Mouse (Mus musculus): ENCODE results near the gene Shroom3. TPM values are rescaled to one million over a fixed set of nuclear protein-coding genes. Genes with fewer than 3 reads are reported as not detected.

Gene Shroom3
- total RNA-seq, 4 experiments from 2014 or later: 0.29 to 1.0 (median 0.81) TPM

DNA sequence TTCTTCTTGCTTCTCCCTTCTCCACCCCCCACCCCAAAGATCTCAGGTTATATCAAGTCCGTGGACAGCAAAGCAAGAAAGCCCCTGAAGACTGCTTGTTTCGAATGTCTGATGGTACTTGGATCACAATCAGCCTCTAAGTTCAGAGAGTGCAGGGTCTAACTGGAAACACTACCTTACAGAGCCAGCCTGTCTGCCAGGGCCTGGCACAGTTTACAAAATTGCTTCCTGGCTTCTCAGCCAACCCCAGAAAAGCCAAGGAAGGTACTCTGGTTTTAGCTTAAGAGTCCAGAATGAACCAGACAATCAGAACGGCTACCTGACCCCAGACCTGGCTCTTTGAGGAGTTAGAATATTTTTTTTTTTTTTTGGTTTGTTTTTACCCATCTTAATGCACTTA, 159.6 kb downstream of the Shroom3 start:
- no peak for DNase-seq (ENCODE audit: low spot score in 2 of 2)

DNA sequence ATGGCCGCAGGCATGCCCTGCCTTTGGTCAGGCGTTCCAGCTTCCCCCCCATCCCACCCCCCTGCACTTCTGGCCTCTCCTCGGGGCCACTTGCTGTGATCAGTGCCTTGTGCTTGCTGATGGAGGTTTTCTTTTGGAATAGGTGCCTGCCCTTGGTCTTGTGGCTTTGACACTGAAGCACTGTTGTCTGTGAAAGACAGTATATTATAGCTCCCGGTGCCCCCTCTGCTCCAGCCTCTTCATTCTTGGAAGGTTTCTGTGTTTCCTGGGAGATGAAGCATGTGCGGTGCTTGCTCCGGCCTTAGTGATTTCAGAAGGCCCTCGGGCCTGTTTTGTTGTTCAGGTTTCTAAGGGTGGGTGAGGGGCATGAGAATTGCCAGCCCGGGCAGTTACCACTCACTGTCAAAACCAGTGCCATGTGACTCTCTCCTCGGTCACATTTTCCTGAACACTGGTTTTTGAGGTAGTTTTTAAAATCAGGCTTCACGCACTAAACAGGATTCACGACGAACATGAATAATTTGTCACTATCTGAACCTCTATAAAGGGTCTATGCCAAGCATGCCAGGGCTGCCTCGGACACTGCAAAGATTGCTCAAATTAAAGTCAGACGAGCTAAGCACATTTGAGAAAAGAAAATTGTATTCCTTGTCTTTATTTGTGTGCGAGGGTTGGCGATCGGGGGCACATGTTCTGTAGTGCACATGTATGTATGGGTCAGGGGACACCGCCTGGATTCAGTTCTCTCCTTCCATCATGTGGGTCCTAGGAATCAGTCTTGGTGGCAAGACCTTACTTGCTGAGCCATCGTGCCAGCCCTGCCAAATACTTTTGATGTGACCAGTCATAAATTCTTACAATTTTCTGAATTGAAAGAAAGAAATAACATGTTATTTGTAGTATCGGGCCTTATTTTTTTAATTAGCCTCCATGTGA, 160.9 kb downstream of the Shroom3 start:
- DNase-seq (ENCODE audit: low spot score in 2 of 2): no peak

DNA sequence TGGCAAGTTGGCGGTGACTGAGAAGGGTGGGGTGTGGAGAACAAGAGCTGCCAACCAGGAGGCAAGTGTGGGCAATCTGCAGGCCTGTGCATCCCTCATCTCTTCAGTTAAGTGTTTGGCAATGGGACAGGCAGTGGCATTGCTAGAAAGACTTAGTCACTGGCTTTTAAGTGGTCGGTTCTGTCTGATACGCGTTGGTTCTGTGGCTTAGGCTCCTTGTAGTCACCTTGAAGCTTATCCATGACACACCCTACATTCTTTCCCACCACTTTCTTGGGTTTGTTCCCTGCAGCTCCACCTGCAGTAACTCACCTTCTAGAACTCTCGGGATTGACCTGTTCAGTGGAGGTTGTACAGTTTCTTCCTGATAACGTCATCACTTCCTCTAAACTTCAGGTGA, 166.5 kb downstream of the Shroom3 start:
- DNase-seq (ENCODE audit: low spot score in 2 of 2): no peak

DNA sequence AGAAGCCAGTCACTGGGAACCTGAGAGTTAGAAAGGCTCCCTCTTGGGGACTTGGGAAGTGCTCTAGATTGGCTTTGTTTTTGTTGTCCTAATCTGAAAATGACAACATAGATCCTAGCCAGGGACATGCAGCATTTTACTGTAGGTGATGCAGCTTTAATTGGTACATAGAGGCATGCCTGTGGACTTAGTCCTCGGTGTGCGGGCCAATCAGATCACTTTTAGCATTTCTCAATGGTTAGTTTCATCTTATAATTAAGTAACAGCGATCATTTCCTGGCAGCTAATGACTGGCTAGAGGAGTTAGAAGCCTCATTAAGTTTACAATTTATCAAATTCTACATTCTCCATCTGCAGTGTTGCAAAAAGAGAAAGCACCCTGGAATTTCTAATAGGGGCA, 167.7 kb downstream of the Shroom3 start:
- no peak for DNase-seq (ENCODE audit: low spot score in 2 of 2)

DNA sequence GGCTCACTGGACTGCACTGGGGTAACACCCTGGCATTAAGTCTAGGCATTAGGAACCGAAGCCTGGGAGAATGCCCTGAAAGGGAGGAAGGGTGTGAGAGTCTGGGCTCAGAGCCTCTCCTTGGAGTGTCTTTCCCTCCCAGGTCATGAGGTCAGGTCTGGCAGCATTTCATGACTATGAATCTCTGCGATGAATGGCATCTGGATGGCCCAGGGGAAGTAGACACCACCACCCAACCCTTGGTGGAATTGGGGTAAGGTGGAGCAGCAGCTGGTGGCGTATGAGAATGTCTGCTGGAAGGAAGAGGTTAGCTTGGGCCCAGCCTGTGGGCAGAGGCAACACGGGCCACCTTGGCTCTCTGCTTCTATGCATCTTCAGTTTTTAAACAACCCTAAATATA, 171.7 kb downstream of the Shroom3 start:
- peak; percentile 35 to 54 for DNase-seq (ENCODE audit: low spot score in 2 of 2)

DNA sequence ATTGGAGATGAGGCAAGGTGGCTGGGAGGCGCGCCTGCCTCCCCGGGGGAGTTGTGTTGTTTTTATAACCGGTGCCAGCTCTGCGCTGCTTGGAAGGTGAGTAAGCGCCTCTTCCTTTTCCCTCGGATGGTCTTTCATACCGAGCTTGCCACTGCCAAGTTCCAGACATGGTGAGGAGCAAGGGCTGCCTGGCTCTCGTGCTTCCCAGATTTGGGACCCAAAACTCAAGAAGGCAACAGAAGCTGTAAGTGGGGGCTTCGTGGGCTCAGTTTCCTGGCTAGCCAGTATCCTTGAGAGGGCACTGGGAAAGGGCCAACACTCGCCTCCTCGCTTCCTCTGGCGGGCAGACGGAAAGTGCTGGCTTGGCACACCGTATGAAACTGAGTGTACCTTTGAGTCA, 173.1 kb downstream of the Shroom3 start:
- peak; percentile 35 to 41 for DNase-seq (ENCODE audit: low spot score in 2 of 2)

DNA sequence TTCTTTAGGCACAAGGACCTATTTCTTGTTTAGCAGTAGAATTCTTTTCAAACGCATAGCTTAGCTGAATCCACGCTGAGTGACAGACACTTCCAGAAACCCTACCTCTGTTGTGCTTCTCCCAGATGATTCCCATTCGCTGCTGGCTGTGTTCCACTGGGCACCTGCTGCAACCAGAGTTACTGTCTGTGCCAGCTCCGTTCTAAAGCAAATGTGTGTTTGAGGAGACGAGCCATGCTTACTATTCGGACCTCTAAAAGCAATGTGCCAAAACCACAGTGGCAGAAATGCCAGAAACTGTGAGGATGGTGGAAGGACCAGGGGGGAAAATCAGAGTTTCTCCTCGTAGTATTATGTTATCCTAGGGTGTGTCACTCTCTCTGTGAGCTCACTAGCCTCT, 173.9 kb downstream of the Shroom3 start:
- no peak for DNase-seq (ENCODE audit: low spot score in 2 of 2)

DNA sequence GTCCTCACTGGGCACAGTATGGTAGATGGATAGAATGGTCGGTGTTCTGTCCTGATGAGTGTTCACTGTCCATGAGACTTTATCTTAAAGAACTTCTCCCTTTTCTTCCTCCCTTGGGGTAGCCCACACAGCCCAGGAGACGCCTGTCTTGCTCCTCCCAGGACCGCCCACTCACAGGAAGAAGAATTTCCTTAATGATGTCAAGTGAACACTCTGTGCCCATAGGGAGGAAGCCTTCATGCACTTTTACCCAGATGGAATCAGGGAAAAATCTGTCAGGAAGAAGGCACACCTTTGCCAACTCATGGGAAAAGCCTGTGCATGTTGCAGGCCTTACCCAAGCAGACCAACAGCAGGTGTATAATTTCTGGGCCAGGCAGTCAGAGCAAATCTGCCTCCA, 174.9 kb downstream of the Shroom3 start:
- DNase-seq (ENCODE audit: low spot score in 2 of 2): no peak

DNA sequence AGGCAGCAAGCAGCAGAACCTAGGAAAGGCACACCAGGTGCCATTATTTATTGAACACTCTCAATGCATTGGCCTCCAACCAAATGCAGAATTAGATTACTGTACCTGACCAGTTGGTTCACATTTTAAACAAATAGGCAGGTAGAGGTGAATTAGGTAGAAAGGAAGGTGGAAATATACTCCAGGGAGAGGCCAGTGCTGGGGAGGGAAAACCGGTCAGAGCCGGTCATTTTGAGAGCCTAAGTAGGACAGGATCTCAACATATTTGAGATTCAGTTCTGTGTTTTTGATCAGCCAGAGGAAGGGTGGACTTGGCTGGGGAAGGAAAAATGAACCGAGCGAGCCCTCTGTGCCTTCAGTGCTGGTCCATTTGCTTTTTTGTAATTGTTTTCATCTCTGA, 175.3 kb downstream of the Shroom3 start:
- no peak for DNase-seq (ENCODE audit: low spot score in 2 of 2)

DNA sequence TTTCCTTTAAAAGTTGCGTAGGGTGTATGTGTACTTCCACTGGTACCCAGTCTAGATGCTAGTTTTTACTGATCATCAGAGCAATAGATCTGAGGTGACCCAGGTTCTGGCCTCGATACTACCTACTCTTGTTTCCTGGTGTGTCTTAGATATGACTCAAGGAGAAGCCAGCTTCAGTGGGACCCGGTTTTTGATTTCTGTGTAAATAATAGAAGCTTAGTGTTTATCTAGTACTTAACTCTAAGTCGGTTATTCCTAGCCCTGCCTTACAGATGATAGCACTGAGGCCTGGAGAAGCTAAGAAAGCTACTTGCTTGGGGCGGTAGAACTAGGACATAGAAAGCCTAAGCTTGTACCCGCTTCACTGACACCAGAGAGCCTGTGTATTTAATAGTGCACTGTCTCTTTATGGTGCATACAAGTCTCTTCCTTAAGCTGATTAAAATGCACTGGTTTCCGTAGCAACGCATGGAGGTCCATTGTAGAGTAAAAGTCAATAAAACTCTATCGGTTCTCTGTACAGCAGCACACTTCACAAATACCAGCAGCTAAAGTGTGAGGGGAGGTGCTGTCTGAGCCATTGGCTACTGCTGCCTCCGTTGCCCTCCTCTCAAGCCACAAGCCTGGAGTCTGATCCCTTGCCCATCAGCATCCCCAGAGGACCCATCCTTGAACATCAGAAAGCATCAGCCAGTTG, 178.3 kb downstream of the Shroom3 start:
- no peak for DNase-seq (ENCODE audit: low spot score in 2 of 2)

DNA sequence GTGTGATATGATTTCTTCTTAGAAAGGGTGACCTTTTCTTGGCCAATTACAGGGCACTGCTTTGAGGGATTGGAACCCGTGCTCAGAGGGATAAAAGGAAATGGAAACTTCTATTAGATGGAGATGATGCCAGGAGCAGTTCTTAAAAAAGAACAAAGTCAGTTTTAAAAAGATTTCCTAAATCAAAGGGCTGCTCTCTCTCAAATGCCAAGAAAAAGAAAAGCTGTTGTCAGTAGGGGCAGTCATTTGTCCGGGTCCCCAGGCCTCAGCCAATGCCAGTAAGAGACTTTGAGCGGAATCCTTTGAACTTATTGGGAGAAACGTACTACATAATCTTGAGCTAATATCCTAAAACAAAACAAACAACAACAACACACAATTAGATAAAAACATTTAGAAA, 181.9 kb downstream of the Shroom3 start:
- DNase-seq (ENCODE audit: low spot score in 2 of 2): no peak

DNA sequence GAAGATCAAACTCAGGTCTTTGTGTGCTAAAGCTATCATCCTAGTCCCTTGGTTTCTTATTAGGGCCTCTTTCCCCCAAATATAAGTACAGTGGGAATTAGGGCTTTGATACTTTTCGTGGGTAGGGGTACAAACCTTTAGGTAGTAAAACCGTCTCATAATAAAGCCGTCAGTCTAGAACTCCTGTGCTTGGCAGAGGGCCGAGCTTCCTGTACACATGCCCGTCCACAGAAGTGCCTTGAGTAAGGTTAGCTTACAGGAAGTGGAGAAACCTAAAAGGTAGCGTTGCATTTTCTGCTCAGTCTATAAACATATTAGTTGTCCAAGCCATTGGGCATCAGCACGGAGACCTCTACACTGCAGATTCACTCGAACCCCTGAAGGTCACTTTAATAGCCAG, 183.3 kb downstream of the Shroom3 start:
- no peak for DNase-seq (ENCODE audit: low spot score in 2 of 2)

DNA sequence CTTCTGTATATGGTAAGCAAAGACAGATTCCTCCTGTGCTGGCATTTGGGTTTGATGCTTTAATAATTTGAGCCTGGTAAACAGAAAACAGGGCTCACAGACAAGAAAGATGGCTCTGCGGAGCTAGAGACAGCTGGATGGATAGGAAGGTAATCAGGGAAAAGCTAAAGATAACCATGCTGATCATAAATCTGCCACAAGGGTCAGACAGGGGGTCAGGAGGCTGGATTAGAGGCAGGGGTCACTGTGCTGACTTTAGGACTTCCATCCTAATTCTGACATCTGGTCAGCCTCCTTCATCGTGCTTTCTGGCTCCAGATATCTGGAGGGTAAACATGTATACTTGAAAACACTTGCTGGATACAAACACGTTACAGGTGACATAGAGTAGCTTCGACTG, 184.0 kb downstream of the Shroom3 start:
- no peak for DNase-seq (ENCODE audit: low spot score in 2 of 2)

DNA sequence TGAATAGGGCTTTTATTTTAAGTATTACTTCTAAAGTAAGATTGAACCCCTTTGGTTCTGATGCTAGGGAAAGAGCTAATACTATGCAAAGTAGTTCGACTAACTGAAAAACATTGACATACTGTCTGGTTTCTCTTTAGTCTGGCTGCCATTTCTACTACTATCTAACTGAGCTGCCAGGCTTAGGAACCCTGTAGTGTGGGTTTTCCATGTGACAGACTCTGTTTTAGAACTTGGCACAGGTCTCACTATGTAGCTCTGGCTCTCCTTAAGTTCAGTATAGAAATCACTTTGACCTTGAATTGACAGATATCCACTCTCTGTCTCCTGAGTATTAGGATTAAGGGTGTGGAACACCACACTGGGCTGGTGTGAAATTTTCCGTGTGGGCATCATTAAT, 185.0 kb downstream of the Shroom3 start:
- DNase-seq (ENCODE audit: low spot score in 2 of 2): no peak

DNA sequence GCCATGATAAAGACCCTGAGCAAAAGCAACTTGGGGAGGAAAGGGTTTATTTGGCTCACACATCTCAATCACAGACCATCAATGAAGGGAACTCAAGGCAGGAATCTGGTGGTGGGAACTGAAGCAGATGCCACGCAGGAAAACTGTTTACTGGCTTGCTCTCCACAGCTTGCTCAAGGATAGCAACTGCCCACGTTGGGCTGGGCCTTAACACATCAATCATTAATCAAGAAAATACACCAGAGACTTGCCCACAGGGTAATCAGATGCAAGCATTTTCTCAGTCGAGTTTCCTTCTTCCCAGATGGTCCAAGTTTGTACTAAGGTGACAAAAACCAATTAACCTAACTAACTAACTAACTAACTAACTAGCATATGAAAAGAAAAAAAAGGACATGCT, 187.8 kb downstream of the Shroom3 start:
- no peak for DNase-seq (ENCODE audit: low spot score in 2 of 2)

DNA sequence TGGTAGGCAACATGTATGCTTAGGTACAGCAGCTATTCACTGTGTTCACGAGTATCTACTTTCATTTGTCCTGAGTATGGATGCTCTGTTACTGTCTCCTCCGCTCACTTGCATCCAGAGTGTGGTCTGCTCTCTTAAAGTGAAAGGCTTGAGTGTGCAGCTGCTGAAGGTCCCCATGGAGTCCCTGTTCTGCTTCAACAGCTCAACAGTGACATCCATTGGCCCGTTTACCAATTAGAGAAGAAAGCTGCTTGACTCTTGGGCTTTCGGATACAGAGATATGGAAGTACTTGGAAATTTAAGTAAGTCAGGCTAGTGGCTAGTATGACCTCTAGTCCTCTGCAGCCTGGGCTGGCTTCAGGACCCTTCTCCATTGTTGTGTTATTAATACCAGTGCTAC, 188.9 kb downstream of the Shroom3 start:
- no peak for DNase-seq (ENCODE audit: low spot score in 2 of 2)

DNA sequence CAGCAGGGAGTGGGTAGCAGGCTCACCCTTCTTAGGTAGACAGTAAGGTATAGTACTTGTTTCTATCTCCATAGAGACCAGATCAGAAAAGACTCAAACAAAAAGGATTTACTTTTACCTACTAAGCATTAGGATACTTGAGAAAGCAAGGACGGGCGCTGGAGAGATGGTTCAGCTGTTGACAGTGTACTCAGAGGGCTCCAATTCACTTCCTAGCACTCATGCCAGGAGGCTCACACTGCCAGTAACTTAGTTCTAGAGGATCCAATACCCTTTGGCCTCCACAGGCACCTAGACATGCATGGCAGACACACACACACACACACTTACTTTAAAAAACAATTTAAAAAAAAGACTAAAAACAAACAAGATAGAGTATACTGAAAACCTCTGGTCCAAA, 189.8 kb downstream of the Shroom3 start:
- peak; percentile 12 to 19 for DNase-seq (ENCODE audit: low spot score in 2 of 2)

DNA sequence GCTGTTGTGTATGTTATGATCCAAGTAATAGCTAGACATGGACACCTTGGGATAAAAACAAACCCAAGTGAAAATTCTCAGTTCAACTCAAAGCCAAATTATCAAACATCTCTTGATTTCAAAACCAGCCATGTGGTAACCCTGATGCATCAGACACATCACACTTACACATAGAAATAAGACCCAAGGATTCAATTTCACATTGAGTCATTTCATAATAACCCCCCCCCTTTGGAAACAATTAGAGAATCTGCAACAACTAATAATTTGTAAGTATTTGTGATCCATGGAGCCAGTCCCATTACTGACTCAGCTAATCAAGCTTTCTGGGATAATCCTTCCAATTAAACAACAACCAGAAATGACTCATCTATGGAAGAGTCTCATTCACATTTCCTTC, 190.3 kb downstream of the Shroom3 start:
- DNase-seq (ENCODE audit: low spot score in 2 of 2): no peak

DNA sequence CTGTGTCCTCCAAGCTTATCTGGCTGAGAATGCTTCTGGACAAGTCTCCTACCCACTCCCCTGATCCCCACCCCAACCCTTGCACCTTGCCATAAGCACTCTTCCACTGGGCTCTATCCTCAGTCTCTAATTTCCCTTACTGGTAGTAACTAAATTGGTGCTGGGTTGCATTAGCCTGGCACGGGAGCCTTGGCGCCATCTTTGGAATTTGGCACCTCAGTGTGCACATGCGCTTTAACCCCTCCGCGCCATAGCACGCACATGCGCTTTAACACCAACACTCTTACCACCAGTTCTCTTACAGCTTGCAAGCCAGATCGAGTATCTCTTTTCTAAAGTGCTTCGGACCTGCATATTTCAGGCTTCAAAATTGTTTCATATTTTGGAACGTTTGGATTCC, 192.6 kb downstream of the Shroom3 start:
- DNase-seq (ENCODE audit: low spot score in 2 of 2): peak in 1 of 2 experiments; percentile 20

DNA sequence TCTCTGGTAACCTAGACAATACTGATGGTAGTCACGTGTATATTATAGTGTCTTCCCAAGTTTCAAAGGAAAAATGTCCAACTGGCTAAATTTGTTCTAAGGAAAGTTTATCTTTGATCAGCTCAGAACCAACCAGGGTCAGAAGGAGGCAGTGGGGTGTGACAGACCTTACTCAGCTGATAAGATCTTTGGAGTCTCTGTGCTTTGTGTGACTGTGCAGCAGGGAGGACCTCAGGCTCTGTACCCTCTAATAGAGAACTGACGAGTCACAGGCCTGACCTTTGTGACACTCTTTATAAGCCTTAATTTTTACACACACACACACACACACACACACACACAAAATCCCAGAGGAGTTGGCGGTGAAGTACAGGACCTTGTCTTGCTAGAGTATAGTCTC, 193.9 kb downstream of the Shroom3 start:
- DNase-seq (ENCODE audit: low spot score in 2 of 2): no peak

DNA sequence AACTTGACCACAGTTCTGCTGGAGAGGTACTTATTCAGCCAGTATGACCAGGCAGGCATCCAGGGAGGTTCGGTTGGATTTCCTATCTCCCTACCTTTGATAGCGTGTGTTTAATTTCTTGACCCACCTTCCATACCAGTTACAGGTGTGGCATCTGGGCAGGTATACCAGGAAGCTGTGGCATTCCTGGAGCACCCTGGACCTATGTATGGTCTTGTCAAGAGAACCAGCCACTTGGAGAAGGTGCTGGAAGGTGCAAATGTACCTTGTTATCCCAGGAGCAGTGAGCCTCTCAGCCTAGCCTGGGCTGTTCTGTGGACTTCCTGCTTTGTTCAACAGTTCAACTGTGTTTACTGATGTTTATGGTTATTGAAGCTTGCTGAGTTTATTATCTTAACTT, 197.2 kb downstream of the Shroom3 start:
- no peak for DNase-seq (ENCODE audit: low spot score in 2 of 2)

DNA sequence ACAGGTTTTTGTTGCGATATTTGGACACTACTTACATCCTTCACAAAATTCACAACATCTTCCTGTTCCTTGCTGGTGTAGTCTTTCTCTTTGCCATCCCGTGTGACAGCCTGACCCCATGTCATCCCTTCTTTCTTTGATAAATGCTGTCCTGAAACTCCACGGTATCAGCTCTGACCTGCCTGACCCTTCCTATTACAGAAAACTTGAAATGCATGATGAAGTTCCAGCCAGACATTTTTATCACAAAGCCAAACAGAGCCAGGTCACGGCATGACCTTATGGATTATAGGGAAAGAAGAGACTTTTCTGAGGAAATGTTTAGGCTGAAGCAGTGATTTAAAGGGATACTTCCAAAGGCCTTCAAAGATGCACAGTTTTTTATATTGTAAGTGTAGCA, 197.7 kb downstream of the Shroom3 start:
- DNase-seq (ENCODE audit: low spot score in 2 of 2): no peak

DNA sequence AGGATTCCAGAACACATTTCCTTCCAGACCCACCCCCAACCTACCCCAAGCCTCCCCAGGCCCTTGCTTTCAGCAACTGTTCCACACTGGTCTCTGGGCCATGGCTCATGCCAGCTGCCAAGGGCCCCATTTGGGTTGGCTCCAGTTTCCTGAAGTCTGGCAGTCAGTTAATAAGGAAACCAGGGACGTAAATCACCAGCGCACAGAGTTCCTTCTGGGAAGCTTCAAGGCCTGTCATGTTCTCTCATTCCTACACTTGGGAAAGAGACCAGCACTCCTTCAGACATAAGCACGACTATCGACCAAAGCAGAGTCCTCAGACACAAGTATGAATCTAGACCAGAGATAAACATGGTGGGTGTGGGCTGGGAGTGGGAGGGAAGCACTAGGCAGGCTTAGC, 202.9 kb downstream of the Shroom3 start:
- DNase-seq (ENCODE audit: low spot score in 2 of 2): no peak
